Mouse (Mus musculus) stomach, embryonic 16.5 days (tissue): ENCODE data around the gene A430078G23Rik. TPM values are rescaled to one million over a fixed set of nuclear protein-coding genes. Genes with fewer than 3 reads are reported as not detected.

Source experiments
- ATAC-seq: fragments of 200-750 bp; cut with Nextera tagmentation; 2 replicates; pipeline ENCODE4 v1.8.0; 2017; ENCODE audit warnings: moderate number of reproducible peaks, moderate TSS enrichment; ENCODE audit not compliant: insufficient read depth, low FRiP score
- H3K27ac ChIP-seq: fragments of 300-500 bp; sonication (generic); 2 replicates; pipeline ENCODE4 v1.5.1; 2014; ENCODE audit warnings: low read length
- H3K27me3 ChIP-seq: fragments of 300-500 bp; sonication (generic); 2 replicates; pipeline ENCODE4 v1.6.1; 2014; ENCODE audit warnings: low read length, control low read depth, mixed read lengths; ENCODE audit not compliant: control insufficient read depth, insufficient read depth
- H3K36me3 ChIP-seq: fragments of 300-500 bp; sonication (generic); 2 replicates; pipeline ENCODE4 v1.6.1; 2014; ENCODE audit warnings: low read length; ENCODE audit not compliant: control insufficient read depth, insufficient read depth
- H3K4me1 ChIP-seq: fragments of 300-500 bp; sonication (generic); 2 replicates; pipeline ENCODE4 v1.6.1; 2014; ENCODE audit warnings: low read length, control low read depth, mixed read lengths; ENCODE audit not compliant: control insufficient read depth, insufficient read depth
- H3K4me2 ChIP-seq: fragments of 300-500 bp; sonication (generic); 2 replicates; pipeline ENCODE4 v1.6.1; 2014; ENCODE audit warnings: low read depth, low read length, mixed read lengths
- H3K4me3 ChIP-seq: fragments of 300-500 bp; sonication (generic); replicated peaks from 2 replicates; pipeline ENCODE4 v1.5.1; 2014; ENCODE audit warnings: mild to moderate bottlenecking, low read length
- H3K9ac ChIP-seq: fragments of 300-500 bp; sonication (generic); 2 replicates; pipeline ENCODE4 v1.6.1; 2014; ENCODE audit warnings: low read length
- H3K9me3 ChIP-seq: fragments of 300-500 bp; sonication (generic); replicated peaks from 2 replicates; pipeline ENCODE4 v1.6.1; 2016; ENCODE audit warnings: low read length, control low read depth; ENCODE audit not compliant: control insufficient read depth
- WGBS: fragments of 180-500 bp; shearing (Covaris S2); extraction: QIAGEN DNeasy Blood & Tissue Kit; methylation state at CpG from one replicate; pipeline ENCODE4 v1.1.7; 2014; 5-methylcytosine and 5-hydroxymethylcytosine counted together
- polyA plus RNA-seq: library from polyadenylated mRNA; unstranded; fragments of >200 nt; fragmentation: Nextera tagmentation; extraction: Ambion mirVana; gene quantifications from 2 replicates; pipeline ENCODE4 v1.2.1, GENCODE M21; 2015

A430078G23Rik gene
- polyA plus RNA-seq, 1 experiment from 2014 or later, result 0.93 TPM

DNA sequence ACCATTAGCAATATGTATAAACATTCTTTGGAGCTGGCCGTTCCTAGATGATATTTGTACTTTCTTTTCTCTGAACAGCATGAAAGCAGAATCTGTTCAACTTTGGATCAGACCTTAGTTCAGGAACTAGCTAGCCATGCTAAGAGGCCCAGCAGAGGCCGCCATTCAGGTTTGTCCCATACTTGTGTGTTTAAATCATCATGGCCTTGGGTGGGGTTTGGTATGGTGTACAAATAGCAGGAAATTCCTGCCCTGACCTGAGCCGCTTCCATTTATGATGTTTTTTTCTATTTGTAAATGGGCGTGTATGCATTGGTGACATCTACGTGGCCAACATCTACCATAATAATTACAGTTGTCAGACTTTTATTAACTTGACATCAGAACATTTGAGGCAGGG is 72.0 kb downstream of the A430078G23Rik start:
- Histone ChIP-seq H3K4me1 (no peaks in the 10 kb centered on the region; the same call in 1 of the 2 replicates), H3K9ac (no peak overlapping the region), H3K9me3 (no peaks in the 10 kb centered on the region), H3K4me3 (no peak overlapping the region), H3K27ac (peak overlapping the region; percentile 60), H3K4me2 (no peak overlapping the region), H3K27me3 (no peaks in the 10 kb centered on the region), H3K36me3 (no peaks in the 10 kb centered on the region)
- ATAC-seq, result no peak
- 58% methylated on average over 5 of the region's 5 CpGs for WGBS

DNA sequence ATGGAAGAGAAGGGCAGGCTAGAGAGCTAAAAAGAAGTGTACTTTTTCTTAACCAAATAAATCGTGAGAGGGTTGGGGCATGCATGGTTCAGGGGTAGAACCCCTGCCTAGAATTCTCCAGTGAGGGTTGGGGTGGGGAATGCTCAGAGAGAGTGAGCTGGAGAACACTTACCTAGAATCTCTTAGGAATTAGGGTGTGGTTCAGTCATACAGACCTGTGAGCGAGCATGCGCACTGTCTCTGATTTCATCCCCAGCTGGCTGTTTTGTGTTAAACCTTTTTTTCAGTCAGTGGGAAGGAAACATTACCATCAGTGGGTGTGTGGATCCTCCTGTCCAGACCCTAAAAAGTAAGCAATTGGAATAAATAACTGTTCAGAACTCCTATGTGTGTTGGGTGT is 73.0 kb downstream of the A430078G23Rik start:
- Histone ChIP-seq H3K9me3 (no peaks in the 10 kb centered on the region), H3K9ac (no peak overlapping the region), H3K36me3 (peaks cover under 1% of the 10 kb centered on the region; the same call in 1 of the 2 replicates), H3K27me3 (no peaks in the 10 kb centered on the region), H3K4me1 (no peaks in the 10 kb centered on the region; the same call in 1 of the 2 replicates), H3K4me3 (no peak overlapping the region), H3K27ac (no peak overlapping the region), H3K4me2 (no peak overlapping the region)
- ATAC-seq, result no peak
- 68% methylated on average over 3 of the region's 3 CpGs for WGBS

GRCm38 (mm10) chr8:3428426-3428825 is 75.2 kb downstream of the A430078G23Rik start:
- Histone ChIP-seq H3K4me3 (no peak overlapping the region), H3K9me3 (no peaks in the 10 kb centered on the region), H3K9ac (no peak overlapping the region), H3K27me3 (no peaks in the 10 kb centered on the region), H3K36me3 (peaks cover 18% of the 10 kb centered on the region; the same call in 1 of the 2 replicates), H3K27ac (no peak overlapping the region), H3K4me1 (no peaks in the 10 kb centered on the region; the same call in 1 of the 2 replicates), H3K4me2 (no peak overlapping the region)
- WGBS, result 73% methylated on average over 2 of the region's 2 CpGs
- no peak for ATAC-seq

- WGBS, result 61% methylated on average over 2 of the region's 2 CpGs
- Histone ChIP-seq H3K27ac (peak overlapping the region; percentile 39; the same call in 1 of the 2 replicates), H3K4me1 (no peaks in the 10 kb centered on the region; the same call in 1 of the 2 replicates), H3K27me3 (no peaks in the 10 kb centered on the region), H3K4me2 (no peak overlapping the region), H3K9ac (no peak overlapping the region), H3K36me3 (peaks cover 23% of the 10 kb centered on the region), H3K4me3 (no peak overlapping the region), H3K9me3 (no peaks in the 10 kb centered on the region)
- peak; percentile 31; the same call in 1 of the 2 replicates for ATAC-seq
Measured at GRCm38 (mm10) chr8:3429966-3430365, 76.8 kb downstream of the A430078G23Rik start.

- no peak for ATAC-seq
- H3K9ac ChIP-seq, result no peak overlapping the region
- no peaks in the 10 kb centered on the region for H3K27me3 ChIP-seq
- H3K36me3 ChIP-seq, result peaks cover 29% of the 10 kb centered on the region
- no peak overlapping the region for H3K4me2 ChIP-seq
- WGBS, result 77% methylated on average over 3 of the region's 3 CpGs
- H3K4me1 ChIP-seq, result no peaks in the 10 kb centered on the region
- no peak overlapping the region for H3K4me3 ChIP-seq
- H3K27ac ChIP-seq, result no peak overlapping the region
- no peaks in the 10 kb centered on the region for H3K9me3 ChIP-seq
Measured at GRCm38 (mm10) chr8:3431113-3431512, 77.9 kb downstream of the A430078G23Rik start.

- peaks cover 50% of the 10 kb centered on the region for H3K36me3 ChIP-seq
- no peak overlapping the region for H3K4me3 ChIP-seq
- H3K4me1 ChIP-seq, result no peaks in the 10 kb centered on the region
- ATAC-seq, result no peak
- WGBS, result 87% methylated on average over 5 of the region's 6 CpGs
- no peak overlapping the region for H3K27ac ChIP-seq
- H3K9ac ChIP-seq, result no peak overlapping the region
- no peaks in the 10 kb centered on the region for H3K27me3 ChIP-seq
- no peak overlapping the region for H3K4me2 ChIP-seq
- no peaks in the 10 kb centered on the region for H3K9me3 ChIP-seq
Measured at GRCm38 (mm10) chr8:3436492-3436891, 83.3 kb downstream of the A430078G23Rik start.

- WGBS, result 77% methylated on average over 12 of the region's 12 CpGs
- no peak overlapping the region for H3K9ac ChIP-seq
Measured at GRCm38 (mm10) chr8:3439510-3439909, 86.3 kb downstream of the A430078G23Rik start.

More at GRCm38 (mm10) chr8:3439510-3439909, 86.3 kb downstream of the A430078G23Rik start:
- no peak overlapping the region for H3K4me2 ChIP-seq
- no peak for ATAC-seq
- H3K9me3 ChIP-seq, result no peaks in the 10 kb centered on the region
- no peak overlapping the region for H3K4me3 ChIP-seq
- H3K4me1 ChIP-seq, result no peaks in the 10 kb centered on the region
- no peaks in the 10 kb centered on the region for H3K27me3 ChIP-seq
- H3K27ac ChIP-seq, result no peak overlapping the region
- H3K36me3 ChIP-seq, result peaks cover 31% of the 10 kb centered on the region

Other genes with a start within 250 kb of the A430078G23Rik start
- gene Insr, start 73.8 kb upstream of the A430078G23Rik start, polyA plus RNA-seq, result 26.6 and 31.4 TPM in 2 replicates
- 10.0 and 10.5 TPM in 2 replicates for gene Arhgef18, start 39.6 kb downstream of the A430078G23Rik start, polyA plus RNA-seq
- gene Pex11g, start 114.3 kb downstream of the A430078G23Rik start, polyA plus RNA-seq, result 10.8 and 12.1 TPM in 2 replicates
- not detected in 2 replicates for gene Tex45, start 117.4 kb downstream of the A430078G23Rik start, polyA plus RNA-seq
- 32.1 and 32.4 TPM in 2 replicates for gene Zfp358, start 139.7 kb downstream of the A430078G23Rik start, polyA plus RNA-seq
- gene Mcoln1, start 147.0 kb downstream of the A430078G23Rik start, polyA plus RNA-seq, result 42.4 and 51.4 TPM in 2 replicates
- gene Pnpla6, start 162.0 kb downstream of the A430078G23Rik start, polyA plus RNA-seq, result 36.0 and 37.6 TPM in 2 replicates
- 0.97 and 1.1 TPM in 2 replicates for gene C330021F23Rik, start 214.6 kb downstream of the A430078G23Rik start, polyA plus RNA-seq
- 11.5 and 13.2 TPM in 2 replicates for gene Camsap3, start 233.9 kb downstream of the A430078G23Rik start, polyA plus RNA-seq